Mouse (Mus musculus) heart, embryonic 12.5 days (tissue): ENCODE results near the gene Trmt10b. TPM values are rescaled to one million over a fixed set of nuclear protein-coding genes. Genes with fewer than 3 reads are reported as not detected.

ENCODE experiments used
- ATAC-seq: fragments of 200-750 bp; cut with Nextera tagmentation; 2 replicates; pipeline ENCODE4 v1.8.0; 2017; ENCODE audit warnings: moderate TSS enrichment, moderate library complexity; ENCODE audit not compliant: insufficient number of reproducible peaks, low FRiP score
- H3K27ac ChIP-seq: fragments of 300-500 bp; sonication (generic); 2 replicates; pipeline ENCODE4 v1.5.1; 2016; ENCODE audit warnings: mild to moderate bottlenecking, moderate library complexity; ENCODE audit not compliant: poor library complexity, severe bottlenecking
- H3K27me3 ChIP-seq: fragments of 300-500 bp; sonication (generic); replicated peaks from 2 replicates; pipeline ENCODE4 v1.6.1; 2016; ENCODE audit warnings: mild to moderate bottlenecking, moderate library complexity
- H3K36me3 ChIP-seq: fragments of 300-500 bp; sonication (generic); 2 replicates; pipeline ENCODE4 v1.6.1; 2016; ENCODE audit warnings: mild to moderate bottlenecking, moderate library complexity
- H3K4me1 ChIP-seq: fragments of 300-500 bp; sonication (generic); replicated peaks from 2 replicates; pipeline ENCODE4 v1.6.1; 2016; ENCODE audit warnings: mild to moderate bottlenecking
- H3K4me2 ChIP-seq: fragments of 300-500 bp; sonication (generic); 2 replicates; pipeline ENCODE4 v1.6.1; 2016; ENCODE audit warnings: mild to moderate bottlenecking, moderate library complexity
- H3K4me3 ChIP-seq: fragments of 300-500 bp; sonication (generic); 2 replicates; pipeline ENCODE4 v1.5.1; 2016; ENCODE audit warnings: mild to moderate bottlenecking
- H3K9ac ChIP-seq: fragments of 300-500 bp; sonication (generic); 2 replicates; pipeline ENCODE4 v1.6.1; 2016; ENCODE audit warnings: mild to moderate bottlenecking, moderate library complexity
- H3K9me3 ChIP-seq: fragments of 300-500 bp; sonication (generic); replicated peaks from 2 replicates; pipeline ENCODE4 v1.6.1; 2016; ENCODE audit warnings: mild to moderate bottlenecking, moderate library complexity
- WGBS: fragments of 180-500 bp; shearing (Covaris S2); methylation state at CpG from one replicate; pipeline ENCODE4 v1.1.7; 2016; 5-methylcytosine and 5-hydroxymethylcytosine counted together
- polyA plus RNA-seq: library from polyadenylated mRNA; unstranded; fragments of >200 nt; fragmentation: Nextera tagmentation; extraction: Ambion mirVana; gene quantifications from 2 replicates; pipeline ENCODE4 v1.2.1, GENCODE M21; 2016

The Trmt10b gene
- polyA plus RNA-seq, 1 experiment from 2014 or later, result 10.1 TPM

GRCm38 (mm10) chr4:45279981-45280548, 16.9 kb upstream of the Trmt10b start:
- no peak overlapping the region for H3K9ac ChIP-seq
- 21% methylated on average over 4 of the region's 4 CpGs for WGBS

DNA sequence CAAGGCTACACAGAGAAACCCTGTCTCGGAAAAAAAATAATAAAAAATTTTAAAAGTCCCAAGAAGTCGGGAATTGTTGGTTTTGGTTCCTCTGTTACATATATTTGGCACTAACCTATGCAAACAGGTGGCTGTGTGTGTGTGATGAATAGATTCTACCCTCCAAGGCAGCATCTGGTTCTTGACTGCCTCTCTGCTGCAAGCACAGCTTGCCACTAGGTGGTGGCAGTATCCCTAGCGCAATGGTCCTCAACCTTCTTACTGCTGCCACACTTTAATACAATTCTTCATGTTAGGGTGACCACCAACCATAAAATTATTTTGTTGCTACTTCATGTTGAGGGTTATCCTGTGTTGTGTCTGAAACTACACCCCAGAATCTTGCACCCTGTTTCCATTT, 10.6 kb upstream of the Trmt10b start:
- H3K4me1 ChIP-seq, result no peaks in the 10 kb centered on the region
- no peak overlapping the region for H3K9ac ChIP-seq

More at GRCm38 (mm10) chr4:45279981-45280548, 16.9 kb upstream of the Trmt10b start:
- H3K9me3 ChIP-seq, result no peaks in the 10 kb centered on the region
- H3K4me2 ChIP-seq, result no peak overlapping the region
- no peak overlapping the region for H3K27ac ChIP-seq
- ATAC-seq, result peak; percentile 61; the same call in 1 of the 2 replicates
- no peak overlapping the region for H3K4me3 ChIP-seq
- no peaks in the 10 kb centered on the region for H3K36me3 ChIP-seq
- no peaks in the 10 kb centered on the region for H3K4me1 ChIP-seq
- no peaks in the 10 kb centered on the region for H3K27me3 ChIP-seq

DNA sequence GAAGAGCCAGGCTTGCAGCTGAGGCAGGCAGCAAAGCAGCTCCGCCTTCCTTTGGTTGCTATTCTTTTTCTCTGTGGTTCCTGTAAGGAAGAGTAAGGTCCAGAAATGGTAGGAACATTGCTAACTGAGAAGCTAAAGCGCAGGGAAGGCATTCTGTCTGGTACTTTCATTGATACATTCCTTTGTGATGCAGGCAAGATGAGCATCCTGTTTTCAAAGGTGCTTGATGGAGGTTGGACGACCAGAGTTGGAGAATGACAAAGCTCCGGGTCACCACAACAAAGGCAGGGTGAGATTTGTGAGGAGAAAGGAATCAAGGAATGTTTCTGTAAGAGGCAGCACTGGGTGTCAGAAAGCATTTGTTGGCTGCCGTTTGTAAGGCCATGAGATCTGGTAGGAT, 9.0 kb upstream of the Trmt10b start:
- WGBS, result 76% methylated on average over 5 of the region's 5 CpGs

More for the DNA sequence above, 10.6 kb upstream of the Trmt10b start:
- H3K27me3 ChIP-seq, result 0 out of 2 replicates have a peak, but pooled peaks cover 3% of the 10 kb centered on the region
- ATAC-seq, result no peak
- WGBS, result 36% methylated on average over 3 of the region's 3 CpGs
- H3K27ac ChIP-seq, result no peak overlapping the region
- no peaks in the 10 kb centered on the region for H3K9me3 ChIP-seq
- no peak overlapping the region for H3K4me2 ChIP-seq
- H3K36me3 ChIP-seq, result no peaks in the 10 kb centered on the region
- no peak overlapping the region for H3K4me3 ChIP-seq

GRCm38 (mm10) chr4:45305536-45305935, 8.6 kb downstream of the Trmt10b start:
- Histone ChIP-seq H3K9ac (no peak overlapping the region), H3K27me3 (no peaks in the 10 kb centered on the region), H3K4me1 (no peaks in the 10 kb centered on the region), H3K4me2 (no peak overlapping the region), H3K36me3 (peaks cover 77% of the 10 kb centered on the region), H3K9me3 (no peaks in the 10 kb centered on the region; the same call in 1 of the 2 replicates), H3K27ac (no peak overlapping the region), H3K4me3 (no peak overlapping the region)
- ATAC-seq, result no peak
- WGBS, result 91% methylated on average over 14 of the region's 14 CpGs

More for the DNA sequence above, 9.0 kb upstream of the Trmt10b start:
- Histone ChIP-seq H3K9me3 (no peaks in the 10 kb centered on the region), H3K36me3 (no peaks in the 10 kb centered on the region), H3K4me3 (no peak overlapping the region), H3K27ac (no peak overlapping the region), H3K27me3 (0 out of 2 replicates have a peak, but pooled peaks cover 3% of the 10 kb centered on the region), H3K9ac (no peak overlapping the region), H3K4me2 (no peak overlapping the region), H3K4me1 (no peaks in the 10 kb centered on the region)
- no peak for ATAC-seq

- WGBS, result 40% methylated on average over 11 of the region's 11 CpGs
- Histone ChIP-seq H3K36me3 (peaks cover 76% of the 10 kb centered on the region), H3K27me3 (no peaks in the 10 kb centered on the region), H3K27ac (no peak overlapping the region), H3K9ac (no peak overlapping the region), H3K4me1 (no peaks in the 10 kb centered on the region), H3K4me3 (no peak overlapping the region), H3K9me3 (no peaks in the 10 kb centered on the region; the same call in 1 of the 2 replicates), H3K4me2 (no peak overlapping the region)
- no peak for ATAC-seq
Measured at GRCm38 (mm10) chr4:45308046-45308445, 11.1 kb downstream of the Trmt10b start.

DNA sequence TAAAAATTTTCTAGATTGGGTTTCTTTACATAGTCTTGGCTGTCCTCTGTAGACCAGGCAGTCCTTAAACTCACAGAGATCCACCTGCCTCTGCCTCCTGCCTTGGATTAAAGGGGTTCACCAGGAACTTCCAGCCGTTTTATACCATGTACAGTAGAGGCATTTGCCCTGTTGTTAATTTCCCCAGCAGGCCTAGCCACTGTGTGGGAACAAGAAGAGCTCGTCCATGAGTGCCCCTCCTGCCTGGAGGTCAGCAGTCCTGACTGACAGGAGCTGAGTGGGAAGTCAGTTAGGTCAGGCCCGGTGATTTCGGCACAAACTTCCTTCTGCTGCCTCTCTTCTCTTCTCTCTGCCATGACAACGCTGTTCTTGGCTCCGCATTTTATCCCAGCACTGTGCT, 11.7 kb downstream of the Trmt10b start:
- no peaks in the 10 kb centered on the region; the same call in 1 of the 2 replicates for H3K9me3 ChIP-seq
- ATAC-seq, result no peak
- H3K4me3 ChIP-seq, result no peak overlapping the region
- H3K27ac ChIP-seq, result no peak overlapping the region
- no peak overlapping the region for H3K9ac ChIP-seq
- H3K27me3 ChIP-seq, result no peaks in the 10 kb centered on the region
- H3K4me1 ChIP-seq, result no peaks in the 10 kb centered on the region
- H3K36me3 ChIP-seq, result peaks cover 74% of the 10 kb centered on the region
- 85% methylated on average over 6 of the region's 6 CpGs for WGBS
- H3K4me2 ChIP-seq, result no peak overlapping the region

- 90% methylated on average over 2 of the region's 2 CpGs for WGBS
- Histone ChIP-seq H3K27ac (no peak overlapping the region), H3K9ac (no peak overlapping the region), H3K4me1 (no peaks in the 10 kb centered on the region), H3K4me2 (no peak overlapping the region), H3K27me3 (no peaks in the 10 kb centered on the region), H3K4me3 (no peak overlapping the region), H3K9me3 (no peaks in the 10 kb centered on the region), H3K36me3 (peaks cover 66% of the 10 kb centered on the region)
- no peak for ATAC-seq
Measured at GRCm38 (mm10) chr4:45311056-45311455, 14.1 kb downstream of the Trmt10b start.

DNA sequence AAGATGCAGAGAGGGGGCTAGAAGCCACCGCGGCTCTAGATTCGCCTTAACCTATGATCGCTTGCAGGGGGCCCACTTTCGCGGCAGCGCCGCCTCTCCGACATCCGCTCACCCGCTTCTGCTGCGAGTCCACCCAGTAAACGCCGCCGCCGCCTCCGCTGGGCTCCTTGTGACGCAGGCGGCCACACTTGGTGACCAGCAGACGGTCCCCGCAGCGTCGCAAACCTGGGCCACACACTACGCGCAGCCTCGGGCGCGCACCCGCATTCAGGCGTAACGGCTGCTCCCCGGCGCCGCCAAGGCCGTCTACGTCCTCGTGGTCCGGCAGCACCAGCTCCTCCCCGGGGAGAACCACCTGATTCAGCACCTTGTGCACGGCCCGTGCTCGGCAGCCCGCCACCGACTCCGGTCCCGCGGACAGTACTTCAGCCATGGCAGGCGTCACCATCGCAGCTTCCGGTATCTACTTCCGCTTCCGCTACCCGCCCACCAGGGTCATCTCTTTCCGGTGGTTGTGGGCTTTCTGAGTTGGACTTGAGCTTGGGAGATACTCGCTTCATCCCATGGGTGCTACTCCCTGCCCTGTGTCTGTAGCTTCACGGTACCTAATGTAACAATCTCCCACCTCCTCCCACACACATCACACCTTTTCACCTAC, 23.4 kb downstream of the Trmt10b start:
- peak; percentile 89 for ATAC-seq
- H3K27me3 ChIP-seq, result peaks cover 28% of the 10 kb centered on the region

DNA sequence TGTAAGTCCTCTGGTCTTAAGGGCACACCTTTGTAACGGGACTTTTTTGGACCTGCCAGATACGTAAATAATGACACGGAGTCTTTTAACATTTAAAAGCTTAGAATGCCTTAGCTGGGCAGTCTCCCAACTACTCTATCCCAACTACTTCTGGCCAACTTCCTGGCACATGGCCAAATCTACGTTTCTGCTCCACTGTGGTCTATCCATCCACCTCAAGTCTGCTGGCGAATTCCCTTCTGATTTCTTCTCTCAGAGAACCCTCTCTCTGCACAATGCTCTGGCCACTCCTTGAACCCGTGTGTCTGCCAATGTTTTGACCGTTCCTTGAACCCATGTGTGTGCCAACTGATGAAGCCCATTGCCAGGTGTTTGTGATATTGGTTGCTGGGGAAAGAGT, 34.2 kb downstream of the Trmt10b start:
- no peaks in the 10 kb centered on the region for H3K36me3 ChIP-seq
- 78% methylated on average over 7 of the region's 7 CpGs for WGBS
- no peak overlapping the region for H3K27ac ChIP-seq
- H3K4me3 ChIP-seq, result no peak overlapping the region
- H3K27me3 ChIP-seq, result peaks cover 2% of the 10 kb centered on the region; the same call in 1 of the 2 replicates
- ATAC-seq, result no peak
- no peak overlapping the region for H3K9ac ChIP-seq
- H3K9me3 ChIP-seq, result no peaks in the 10 kb centered on the region
- no peaks in the 10 kb centered on the region for H3K4me1 ChIP-seq
- H3K4me2 ChIP-seq, result no peak overlapping the region

More for the DNA sequence above, 23.4 kb downstream of the Trmt10b start:
- Histone ChIP-seq H3K9me3 (0 out of 2 replicates have a peak, but pooled peaks cover 2% of the 10 kb centered on the region), H3K4me3 (peak overlapping the region; percentile 88), H3K27ac (peak overlapping the region; percentile 87), H3K36me3 (peaks cover 28% of the 10 kb centered on the region), H3K4me1 (peaks cover 12% of the 10 kb centered on the region), H3K9ac (peak overlapping the region; percentile 84), H3K4me2 (peak overlapping the region; percentile 78)
- under 1% methylated on average over 56 of the region's 56 CpGs for WGBS

DNA sequence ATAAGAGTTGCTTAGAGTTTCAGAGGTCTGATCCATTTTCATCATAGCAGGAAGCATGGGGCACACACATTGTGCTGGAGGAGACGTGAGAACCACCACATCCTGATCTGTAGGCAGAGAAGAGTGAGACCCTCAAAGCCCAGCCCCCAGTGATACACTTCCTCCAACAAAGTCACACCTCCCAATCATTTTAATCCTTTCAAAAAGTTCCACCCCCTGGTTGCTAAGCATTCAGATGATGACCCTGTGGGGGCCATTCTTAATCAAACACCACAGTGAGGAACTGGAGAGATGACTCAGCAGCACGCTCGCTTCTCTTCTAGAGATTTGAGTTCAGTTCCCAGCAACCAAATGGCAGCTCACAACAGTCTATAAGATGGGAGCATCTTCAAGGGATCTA, 35.5 kb downstream of the Trmt10b start:
- ATAC-seq, result no peak
- Histone ChIP-seq H3K27me3 (peaks cover 2% of the 10 kb centered on the region; the same call in 1 of the 2 replicates), H3K27ac (no peak overlapping the region), H3K9me3 (no peaks in the 10 kb centered on the region), H3K4me3 (no peak overlapping the region), H3K9ac (no peak overlapping the region), H3K4me2 (no peak overlapping the region), H3K36me3 (no peaks in the 10 kb centered on the region), H3K4me1 (no peaks in the 10 kb centered on the region)
- 56% methylated on average over 3 of the region's 3 CpGs for whole genome bisulfite sequencing

DNA sequence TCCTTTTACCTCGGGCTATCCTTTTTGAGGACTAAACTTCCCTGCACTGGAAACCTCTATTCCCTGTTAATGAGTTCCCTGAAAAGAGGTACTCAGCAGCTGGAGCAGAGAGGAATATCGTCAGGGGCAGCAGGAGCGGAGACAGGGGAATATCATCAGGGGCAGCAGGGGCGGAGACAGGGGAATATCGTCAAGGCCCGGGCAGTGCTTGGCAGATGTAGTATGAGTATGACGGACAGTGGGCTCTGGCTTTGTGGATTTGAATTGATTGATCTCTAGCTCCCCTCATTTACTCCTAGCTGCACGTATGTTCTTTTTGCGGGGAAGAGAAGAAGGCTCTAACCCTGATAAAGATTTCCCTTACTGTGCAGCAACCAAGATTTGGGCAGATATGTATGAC, 44.3 kb downstream of the Trmt10b start:
- H3K27ac ChIP-seq, result no peak overlapping the region
- 0 out of 2 replicates have a peak overlapping the region, but pooled peaks have one; percentile 99 for H3K9ac ChIP-seq
- H3K27me3 ChIP-seq, result no peaks in the 10 kb centered on the region; the same call in 1 of the 2 replicates
- peak overlapping the region; percentile 84 for H3K4me2 ChIP-seq
- H3K4me1 ChIP-seq, result peaks cover 18% of the 10 kb centered on the region
- H3K4me3 ChIP-seq, result peak overlapping the region; percentile 99; the same call in 1 of the 2 replicates
- no peak for ATAC-seq
- H3K36me3 ChIP-seq, result peaks cover 9% of the 10 kb centered on the region
- no peaks in the 10 kb centered on the region for H3K9me3 ChIP-seq
- 49% methylated on average over 9 of the region's 9 CpGs for WGBS
